Mouse (Mus musculus): ENCODE data around the gene Smc2. TPM values are rescaled to one million over a fixed set of nuclear protein-coding genes. Genes with fewer than 3 reads are reported as not detected.
"Not testable (repeated sequence)": the region's sequence is repeated elsewhere in the genome, so short reads cannot be mapped to it uniquely, and the experiment has no call there.

The Smc2 gene
- 204 and 226 TPM in 2 replicates for polyA plus RNA-seq (2016; fragmentation: Nextera tagmentation; extraction: Ambion mirVana)

DNA sequence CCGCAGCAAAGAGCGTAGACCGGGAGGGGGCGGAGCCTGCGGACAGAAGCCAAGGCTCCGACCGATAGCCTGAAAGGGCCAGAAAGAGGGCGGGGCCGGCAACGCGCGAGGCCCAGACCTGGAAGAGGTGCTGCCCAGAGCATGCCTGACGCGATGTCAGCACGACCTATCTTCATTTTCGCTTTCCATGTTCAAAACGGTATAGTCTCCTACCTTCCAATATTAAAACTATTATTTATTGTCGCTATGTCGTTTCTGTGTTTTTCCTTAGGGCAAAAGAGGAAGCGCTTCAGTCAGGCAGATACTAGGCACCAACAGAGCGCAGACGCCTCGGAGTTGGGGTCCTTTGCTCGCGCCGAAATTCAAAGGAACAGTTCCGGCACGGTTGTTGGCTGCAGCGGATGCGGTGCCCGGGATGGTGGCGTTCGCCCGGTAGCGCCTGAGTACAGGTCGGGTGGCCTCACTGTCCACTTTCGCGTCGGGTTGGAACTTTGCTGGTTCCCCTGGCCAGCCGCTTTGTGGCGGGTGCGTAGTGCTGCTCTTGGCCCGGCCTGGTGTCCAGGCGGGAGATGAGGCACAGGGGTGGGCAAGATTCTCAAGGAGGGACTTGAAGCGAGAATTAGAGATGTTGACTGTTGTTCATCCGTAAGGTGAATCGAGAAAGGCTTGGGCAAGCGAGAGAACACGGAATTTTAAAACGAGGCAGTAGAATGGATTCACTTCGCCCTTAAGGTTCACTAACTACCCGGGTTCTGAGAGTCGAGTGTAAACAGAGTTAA is at the start of gene Smc2:
Smc2 (plus strand) TSS at position 358 of the 779 bp plus-strand sequence.
- WGBS (ENCODE audit: insufficient replicate concordance): under 1% methylated on average over 53 of the region's 53 CpGs
- Histone ChIP-seq H3K36me3 (peaks cover 29% of the 10 kb centered on the region), H3K27ac (peak within 1 kb of the TSS; percentile 86), H3K9me3 (replicated peaks) (no peaks in the 10 kb centered on the region), H3K4me2 (peak within 1 kb of the TSS; percentile 75), H3K4me1 (peaks cover 16% of the 10 kb centered on the region), H3K4me3 (peak within 1 kb of the TSS; percentile 95), H3K9ac (peak within 1 kb of the TSS; percentile 92), H3K27me3 (replicated peaks) (no peaks in the 10 kb centered on the region)
- peak; percentile 98 for ATAC-seq

DNA sequence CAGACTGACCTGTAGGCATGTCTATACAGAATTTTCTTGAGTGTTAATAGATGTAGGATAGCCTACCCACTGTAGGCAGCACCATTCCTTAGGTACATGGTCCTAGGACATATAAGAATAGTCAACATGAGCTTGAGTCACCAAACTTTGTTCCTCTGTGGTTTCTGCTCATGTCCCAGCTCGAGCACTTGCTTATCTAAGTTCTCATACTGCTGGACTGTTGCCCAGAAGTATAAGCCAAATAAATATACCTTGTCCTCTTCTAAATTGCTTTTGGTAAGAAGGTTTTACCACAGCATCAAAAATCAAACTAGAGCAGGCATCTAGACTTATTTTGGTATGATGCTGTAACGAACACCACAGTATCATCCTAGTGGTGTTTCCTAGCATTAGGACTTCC is 27.5 kb upstream of the Smc2 start:
- Histone ChIP-seq H3K27ac (no peak overlapping the region), H3K27me3 (replicated peaks) (no peaks in the 10 kb centered on the region), H3K4me3 (no peak overlapping the region), H3K4me2 (no peak overlapping the region), H3K9me3 (replicated peaks) (no peaks in the 10 kb centered on the region), H3K4me1 (no peaks in the 10 kb centered on the region), H3K9ac (no peak overlapping the region), H3K36me3 (no peaks in the 10 kb centered on the region)
- no peak for ATAC-seq
- WGBS (ENCODE audit: insufficient replicate concordance): 57% methylated on average over 2 of the region's 2 CpGs

- H3K36me3 ChIP-seq: no peaks in the 10 kb centered on the region
- no peak overlapping the region for H3K4me2 ChIP-seq
- no peak overlapping the region for H3K4me3 ChIP-seq
- ATAC-seq: no peak
- H3K4me1 ChIP-seq: peaks cover 7% of the 10 kb centered on the region
- no peak overlapping the region for H3K9ac ChIP-seq
- no peaks in the 10 kb centered on the region for H3K27me3 ChIP-seq (replicated peaks)
- H3K27ac ChIP-seq: no peak overlapping the region
- no peaks in the 10 kb centered on the region for H3K9me3 ChIP-seq (replicated peaks)
- WGBS (ENCODE audit: insufficient replicate concordance): 56% methylated on average over 4 of the region's 4 CpGs
Measured at GRCm38 (mm10) chr4:52423653-52424052, 15.4 kb upstream of the Smc2 start.

DNA sequence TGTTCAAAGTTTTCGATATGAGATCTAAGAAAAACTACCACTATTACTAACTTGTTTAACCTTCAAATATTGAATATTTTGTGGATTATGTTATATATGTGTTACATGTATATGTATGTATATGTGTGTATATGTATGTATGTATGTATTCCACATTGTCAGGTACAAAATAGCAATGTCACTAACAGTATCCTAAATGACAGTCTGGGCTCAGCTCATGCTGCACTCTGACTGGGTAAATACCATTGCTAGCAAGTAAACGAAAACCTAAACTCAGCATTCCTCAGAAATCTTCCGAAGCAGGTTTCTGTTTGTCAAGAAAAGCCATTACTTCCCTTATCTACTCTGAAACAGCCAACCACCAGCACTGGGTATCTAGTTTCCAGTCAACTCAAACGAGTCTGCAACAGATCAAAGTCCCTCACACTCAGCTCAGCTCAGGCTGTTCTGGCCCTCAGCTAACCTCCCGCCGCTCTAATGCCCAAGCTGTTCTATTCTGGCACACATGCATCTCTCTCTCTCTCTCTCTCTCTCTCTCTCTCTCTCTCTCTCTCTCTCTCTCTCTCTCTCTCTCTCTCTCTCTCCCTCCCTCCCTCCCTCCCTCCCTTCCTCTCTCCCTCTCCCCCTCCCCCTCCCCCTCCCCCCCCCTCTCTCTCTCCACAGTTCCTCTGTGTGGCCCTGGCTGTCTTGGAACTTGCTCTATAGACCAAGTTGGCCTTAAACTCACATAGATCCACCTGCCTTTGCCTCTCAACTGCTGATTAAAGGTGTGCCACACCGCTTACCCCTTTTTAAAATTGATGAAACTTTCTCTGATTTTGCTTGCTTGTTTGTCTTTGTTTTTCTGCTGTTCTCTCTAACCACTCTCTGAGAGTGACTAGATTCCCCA is 9.5 kb upstream of the Smc2 start:
- H3K9ac ChIP-seq: peak overlapping the region; percentile 31; the same call in 1 of the 2 replicates

GRCm38 (mm10) chr4:52435551-52435950 is 3.5 kb upstream of the Smc2 start:
- peaks cover 27% of the 10 kb centered on the region for H3K4me1 ChIP-seq
- not testable (repeated sequence) for H3K27ac ChIP-seq; H3K9me3 ChIP-seq (replicated peaks); H3K4me2 ChIP-seq; H3K4me3 ChIP-seq; H3K36me3 ChIP-seq; ATAC-seq; H3K27me3 ChIP-seq (replicated peaks); H3K9ac ChIP-seq
- 87% methylated on average over 2 of the region's 2 CpGs for WGBS (ENCODE audit: insufficient replicate concordance)

More for the DNA sequence above, 9.5 kb upstream of the Smc2 start:
- Histone ChIP-seq H3K4me1 (peaks cover 42% of the 10 kb centered on the region), H3K9me3 (replicated peaks) (no peaks in the 10 kb centered on the region), H3K27me3 (replicated peaks) (no peaks in the 10 kb centered on the region), H3K36me3 (no peaks in the 10 kb centered on the region), H3K4me3 (peak overlapping the region; percentile 20), H3K27ac (peak overlapping the region; percentile 85), H3K4me2 (peak overlapping the region; percentile 55)
- peak; percentile 99 for ATAC-seq
- 15% methylated on average over 7 of the region's 7 CpGs for WGBS (ENCODE audit: insufficient replicate concordance)

- peaks cover 23% of the 10 kb centered on the region for H3K36me3 ChIP-seq
- ATAC-seq: peak; percentile 65
Measured at GRCm38 (mm10) chr4:52438371-52438885, 615 bp upstream of the Smc2 start.

GRCm38 (mm10) chr4:52459726-52460125 is 20.7 kb downstream of the Smc2 start:
- no peaks in the 10 kb centered on the region for H3K9me3 ChIP-seq (replicated peaks)
- no peak for ATAC-seq
- H3K27ac ChIP-seq: no peak overlapping the region
- H3K27me3 ChIP-seq (replicated peaks): no peaks in the 10 kb centered on the region
- no peak overlapping the region for H3K9ac ChIP-seq
- no peak overlapping the region for H3K4me3 ChIP-seq
- 95% methylated on average over 1 of the region's 1 CpGs for WGBS (ENCODE audit: insufficient replicate concordance)
- H3K4me1 ChIP-seq: no peaks in the 10 kb centered on the region
- peaks cover 90% of the 10 kb centered on the region for H3K36me3 ChIP-seq
- H3K4me2 ChIP-seq: no peak overlapping the region

More at GRCm38 (mm10) chr4:52438371-52438885, 615 bp upstream of the Smc2 start:
- Histone ChIP-seq H3K4me1 (peaks cover 16% of the 10 kb centered on the region), H3K4me3 (peak overlapping the region; percentile 95), H3K9ac (peak overlapping the region; percentile 92), H3K4me2 (peak overlapping the region; percentile 75), H3K27ac (peak overlapping the region; percentile 86), H3K9me3 (replicated peaks) (no peaks in the 10 kb centered on the region), H3K27me3 (replicated peaks) (no peaks in the 10 kb centered on the region)
- WGBS (ENCODE audit: insufficient replicate concordance): 1% methylated on average over 20 of the region's 20 CpGs

DNA sequence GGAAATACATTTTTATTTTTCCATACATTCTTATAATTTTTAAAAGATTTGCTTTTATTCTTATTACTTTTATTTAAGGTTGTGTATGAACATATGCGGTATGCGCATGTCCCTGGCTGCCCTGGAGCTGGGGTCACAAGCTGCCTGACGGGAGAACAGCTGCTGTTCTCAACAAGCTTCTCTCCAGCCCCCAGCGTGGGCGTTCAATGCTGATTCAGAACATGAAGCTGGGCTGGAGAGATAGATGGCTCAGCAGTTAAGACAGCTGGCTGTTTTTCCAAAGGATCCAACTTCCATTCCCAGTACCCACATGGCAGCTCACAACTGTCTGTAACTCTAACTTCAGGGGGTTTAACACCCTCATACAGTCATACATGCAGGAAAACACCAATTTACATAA is 22.3 kb downstream of the Smc2 start:
- H3K4me3 ChIP-seq: no peak overlapping the region
- whole genome bisulfite sequencing (ENCODE audit: insufficient replicate concordance): 93% methylated on average over 5 of the region's 5 CpGs

DNA sequence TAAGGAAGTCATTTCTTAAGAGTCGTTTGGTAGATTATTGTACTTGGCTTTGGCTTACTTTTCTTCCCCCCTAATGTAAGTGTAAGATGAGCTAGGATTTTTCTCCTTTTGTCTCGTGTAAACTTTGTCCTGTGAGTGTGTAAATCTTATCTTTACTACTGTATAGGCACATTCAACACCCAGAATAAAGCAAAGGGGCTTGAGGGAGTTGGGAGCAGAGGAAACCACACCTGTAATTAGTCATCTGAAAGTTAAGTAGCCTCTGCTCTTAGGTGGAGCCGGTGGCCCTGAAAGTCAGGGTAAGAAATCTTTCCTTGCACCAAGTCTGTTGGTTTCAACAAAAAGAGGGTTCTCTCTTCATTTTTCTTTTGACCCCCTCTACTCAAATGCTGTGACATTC is 34.4 kb downstream of the Smc2 start:
- no peaks in the 10 kb centered on the region for H3K4me1 ChIP-seq
- no peak overlapping the region for H3K4me3 ChIP-seq
- 81% methylated on average over 3 of the region's 3 CpGs for WGBS (ENCODE audit: insufficient replicate concordance)
- no peak for ATAC-seq
- no peak overlapping the region for H3K27ac ChIP-seq
- H3K9me3 ChIP-seq (replicated peaks): no peaks in the 10 kb centered on the region
- H3K36me3 ChIP-seq: peaks cover 86% of the 10 kb centered on the region
- H3K4me2 ChIP-seq: no peak overlapping the region
- H3K9ac ChIP-seq: no peak overlapping the region
- no peaks in the 10 kb centered on the region for H3K27me3 ChIP-seq (replicated peaks)

More for the DNA sequence above, 22.3 kb downstream of the Smc2 start:
- no peak overlapping the region for H3K9ac ChIP-seq
- no peaks in the 10 kb centered on the region for H3K9me3 ChIP-seq (replicated peaks)
- H3K27me3 ChIP-seq (replicated peaks): no peaks in the 10 kb centered on the region
- H3K36me3 ChIP-seq: peaks cover 90% of the 10 kb centered on the region
- no peak for ATAC-seq
- no peaks in the 10 kb centered on the region for H3K4me1 ChIP-seq
- no peak overlapping the region for H3K27ac ChIP-seq
- no peak overlapping the region for H3K4me2 ChIP-seq

GRCm38 (mm10) chr4:52487486-52487885 is 48.4 kb downstream of the Smc2 start:
- no peaks in the 10 kb centered on the region for H3K4me1 ChIP-seq

GRCm38 (mm10) chr4:52497144-52497543 is 58.1 kb downstream of the Smc2 start, which contains the start of gene Vma21-ps:
TSS of gene Vma21-ps (minus strand) at chr4:52497244.
- not testable (repeated sequence) for H3K9me3 ChIP-seq (replicated peaks); H3K4me3 ChIP-seq; H3K36me3 ChIP-seq; H3K4me2 ChIP-seq; ATAC-seq; H3K27ac ChIP-seq; H3K9ac ChIP-seq; H3K27me3 ChIP-seq (replicated peaks); H3K4me1 ChIP-seq
- 91% methylated on average over 10 of the region's 10 CpGs for WGBS (ENCODE audit: insufficient replicate concordance)

More at GRCm38 (mm10) chr4:52487486-52487885, 48.4 kb downstream of the Smc2 start:
- Histone ChIP-seq H3K9ac (no peak overlapping the region), H3K27me3 (replicated peaks) (no peaks in the 10 kb centered on the region), H3K36me3 (peaks cover 54% of the 10 kb centered on the region), H3K4me2 (no peak overlapping the region), H3K27ac (no peak overlapping the region), H3K9me3 (replicated peaks) (no peaks in the 10 kb centered on the region), H3K4me3 (no peak overlapping the region)
- ATAC-seq: no peak
- WGBS (ENCODE audit: insufficient replicate concordance): 89% methylated on average over 4 of the region's 4 CpGs

- no peaks in the 10 kb centered on the region for H3K36me3 ChIP-seq
- no peak overlapping the region for H3K9ac ChIP-seq
- H3K4me2 ChIP-seq: no peak overlapping the region
- no peak overlapping the region for H3K4me3 ChIP-seq
- 26% methylated on average over 4 of the region's 4 CpGs for WGBS (ENCODE audit: insufficient replicate concordance)
- no peaks in the 10 kb centered on the region for H3K9me3 ChIP-seq (replicated peaks)
- no peak for ATAC-seq
- H3K27me3 ChIP-seq (replicated peaks): no peaks in the 10 kb centered on the region
- no peak overlapping the region for H3K27ac ChIP-seq
- no peaks in the 10 kb centered on the region for H3K4me1 ChIP-seq
Measured at GRCm38 (mm10) chr4:52517580-52517979, 78.5 kb downstream of the Smc2 start.
